Mouse (Mus musculus): ENCODE data around the gene Nit1. TPM values are rescaled to one million over a fixed set of nuclear protein-coding genes. Genes with fewer than 3 reads are reported as not detected.

Gene Nit1
- total RNA-seq (2021), result 10 to 100 TPM; 79.5 to 79.9 TPM
- long read RNA-seq, experiment 1, transcript Nit1-201 (7 exons, 3,041 nt), result minor isoform, 13 of 146 reads
- long read RNA-seq, experiment 1, transcript Nit1-202 (7 exons, 1,335 nt), result major isoform, 30 of 146 reads
- long read RNA-seq, experiment 1, partial matches to known transcripts, result 24 of 146 reads
- long read RNA-seq, experiment 1, other reads (novel, unspliced or antisense), result 75 of 146 reads
- long read RNA-seq, experiment 2, transcript Nit1-202 (7 exons, 1,335 nt), result major isoform, 16 of 49 reads
- long read RNA-seq, experiment 2, partial matches to known transcripts, result 11 of 49 reads
- long read RNA-seq, experiment 2, other reads (novel, unspliced or antisense), result 19 of 49 reads

- peak; percentile 96 to 97 for DNase-seq
Observed at GRCm38 (mm10) chr1:171345225-171346094, at the start of gene Nit1, which contains the start of gene Pfdn2. TSS of gene Nit1 (minus strand) at chr1:171345646. TSS of gene Pfdn2 (plus strand) at chr1:171345670.

GRCm38 (mm10) chr1:171390101-171390500, 44.7 kb upstream of the Nit1 start:
- DNase-seq, result no peak

- DNase-seq, result peak; percentile 17 to 39
Observed at GRCm38 (mm10) chr1:171388376-171389102, 43.1 kb upstream of the Nit1 start, which contains the start of gene Arhgap30. TSS of gene Arhgap30 (plus strand) at chr1:171388954.

- DNase-seq, result no peak
Observed at GRCm38 (mm10) chr1:171387099-171387498, 41.7 kb upstream of the Nit1 start.

- DNase-seq, result no peak
Observed at GRCm38 (mm10) chr1:171385171-171385570, 39.7 kb upstream of the Nit1 start.

- DNase-seq, result no peak
Observed at GRCm38 (mm10) chr1:171384361-171384760, 38.9 kb upstream of the Nit1 start.

GRCm38 (mm10) chr1:171382096-171382620, 36.7 kb upstream of the Nit1 start:
- no peak for DNase-seq

GRCm38 (mm10) chr1:171379935-171380599, 34.6 kb upstream of the Nit1 start:
- peak; percentile 86 for DNase-seq

GRCm38 (mm10) chr1:171378298-171378697, 32.9 kb upstream of the Nit1 start:
- DNase-seq, result no peak

- no peak for DNase-seq
Observed at GRCm38 (mm10) chr1:171375646-171376097, 30.2 kb upstream of the Nit1 start.

GRCm38 (mm10) chr1:171373946-171374345, 28.5 kb upstream of the Nit1 start:
- DNase-seq, result no peak

GRCm38 (mm10) chr1:171372880-171373279, 27.4 kb upstream of the Nit1 start:
- no peak for DNase-seq

GRCm38 (mm10) chr1:171369845-171370556, 24.6 kb upstream of the Nit1 start, which contains the start of gene Nectin4:
TSS of gene Nectin4 (plus strand) at chr1:171370099.
- DNase-seq, result no peak

- no peak for DNase-seq
Observed at GRCm38 (mm10) chr1:171365934-171366333, 20.5 kb upstream of the Nit1 start.

GRCm38 (mm10) chr1:171361106-171362103, 16.0 kb upstream of the Nit1 start:
- DNase-seq, result peak; percentile 69 to 82

- peak; percentile 90 for DNase-seq
Observed at GRCm38 (mm10) chr1:171360656-171361055, 15.2 kb upstream of the Nit1 start, which contains the start of gene Klhdc9. TSS of gene Klhdc9 (minus strand) at chr1:171360798.

- DNase-seq, result peak; percentile 24 to 43
Observed at GRCm38 (mm10) chr1:171360253-171360652, 14.8 kb upstream of the Nit1 start.

GRCm38 (mm10) chr1:171358421-171358820, 13.0 kb upstream of the Nit1 start:
- no peak for DNase-seq

GRCm38 (mm10) chr1:171356814-171357213, 11.4 kb upstream of the Nit1 start:
- DNase-seq, result peak; percentile 49 to 52
